Mouse (Mus musculus) adrenal gland (tissue): Measurements from ENCODE around the gene R3hdm2.

Source experiments
- intact Hi-C: fragments of 180-260 bp; cut with DNase I; formaldehyde crosslinking; loops from one replicate; pipeline ENCODE4 v1.15.1; 2025

R3hdm2 gene

GRCm38 (mm10) chr10:127420676-127421353 is 40.7 kb downstream of the R3hdm2 start:
- intact Hi-C loops: no loop called here

- intact Hi-C loops: no loop called here
Measured at GRCm38 (mm10) chr10:127422047-127422446, 41.9 kb downstream of the R3hdm2 start.

GRCm38 (mm10) chr10:127425794-127426193 is 45.7 kb downstream of the R3hdm2 start:
- intact Hi-C loops: no loop called here

GRCm38 (mm10) chr10:127426670-127427069 is 46.5 kb downstream of the R3hdm2 start:
- intact Hi-C loops: no loop called here

- intact Hi-C loops: no loop called here
Measured at GRCm38 (mm10) chr10:127427107-127427506, 47.0 kb downstream of the R3hdm2 start.

- intact Hi-C loops: no loop called here
Measured at GRCm38 (mm10) chr10:127427987-127428386, 47.9 kb downstream of the R3hdm2 start.

GRCm38 (mm10) chr10:127429538-127429937 is 49.4 kb downstream of the R3hdm2 start:
- intact Hi-C loops: no loop called here

GRCm38 (mm10) chr10:127432466-127432865 is 52.3 kb downstream of the R3hdm2 start:
- intact Hi-C loops: loop anchor here (5.0 kb wide), 1 partner anchor 40 kb away; no protein-coding TSS in a partner anchor

GRCm38 (mm10) chr10:127437354-127438113 is 57.4 kb downstream of the R3hdm2 start:
- intact Hi-C loops: no loop called here

- intact Hi-C loops: no loop called here
Measured at GRCm38 (mm10) chr10:127453701-127454100, 73.6 kb downstream of the R3hdm2 start.

- intact Hi-C loops: no loop called here
Measured at GRCm38 (mm10) chr10:127462411-127463096, 82.4 kb downstream of the R3hdm2 start.

- intact Hi-C loops: loop anchor here (5.0 kb wide), 1 partner anchor 39 kb away; no protein-coding TSS in a partner anchor
Measured at GRCm38 (mm10) chr10:127471281-127471988, 91.3 kb downstream of the R3hdm2 start.

GRCm38 (mm10) chr10:127472722-127473121 is 92.6 kb downstream of the R3hdm2 start:
- intact Hi-C loops: loop anchor here (5.0 kb wide), 1 partner anchor 40 kb away; no protein-coding TSS in a partner anchor

- intact Hi-C loops: no loop called here
Measured at GRCm38 (mm10) chr10:127475175-127475574, 95.0 kb downstream of the R3hdm2 start.

- intact Hi-C loops: no loop called here
Measured at GRCm38 (mm10) chr10:127476541-127476940, 96.4 kb downstream of the R3hdm2 start.

GRCm38 (mm10) chr10:127477301-127477700 is 97.2 kb downstream of the R3hdm2 start:
- intact Hi-C loops: no loop called here

GRCm38 (mm10) chr10:127479131-127479530 is 99.0 kb downstream of the R3hdm2 start:
- intact Hi-C loops: no loop called here

GRCm38 (mm10) chr10:127480833-127481813 is 101.0 kb downstream of the R3hdm2 start:
- intact Hi-C loops: no loop called here

- intact Hi-C loops: no loop called here
Measured at GRCm38 (mm10) chr10:127485235-127485634, 105.1 kb downstream of the R3hdm2 start.

GRCm38 (mm10) chr10:127488856-127489255 is 108.7 kb downstream of the R3hdm2 start:
- intact Hi-C loops: no loop called here
